Mouse (Mus musculus) hindlimb bud, embryonic 11.5 days (tissue): Measurements from ENCODE around the gene Zfp652.
"Not testable (repeated sequence)": the region's sequence is repeated elsewhere in the genome, so short reads cannot be mapped to it uniquely, and the experiment has no call there.

Experiments
- DNase-seq: peaks from one replicate; pipeline ENCODE4 v3.0.0-alpha.2; 2012; ENCODE audit warnings: low read depth, low spot score; ENCODE audit errors: extremely low spot score

Gene Zfp652

DNA sequence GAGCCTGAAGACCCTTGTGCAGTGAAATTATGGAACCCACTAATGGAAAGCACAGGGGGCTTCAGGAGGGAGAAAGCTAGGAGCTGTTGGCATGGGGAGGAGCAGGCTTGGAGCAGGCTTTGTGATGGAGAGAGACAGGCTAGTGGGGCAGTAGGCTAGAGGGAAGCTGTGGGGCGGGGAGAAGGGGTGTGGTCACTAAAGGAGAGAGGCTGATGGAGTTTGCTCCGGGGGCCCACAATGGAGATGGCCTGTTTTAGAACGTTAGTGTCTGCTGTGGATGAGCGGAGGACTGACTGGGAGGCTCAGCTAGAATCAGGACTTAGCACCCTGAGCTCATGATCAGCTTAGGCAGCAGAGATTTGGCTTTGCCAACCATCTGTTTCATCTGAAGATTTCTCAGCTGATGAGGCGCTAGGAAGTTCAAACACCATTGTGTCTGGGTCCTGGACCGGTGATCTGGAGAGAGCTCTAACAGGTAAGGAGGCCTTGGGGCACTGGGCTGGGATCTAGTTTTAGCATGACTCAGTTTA lies 131.0 kb downstream of the Zfp652 start:
- no peak for DNase-seq

DNA sequence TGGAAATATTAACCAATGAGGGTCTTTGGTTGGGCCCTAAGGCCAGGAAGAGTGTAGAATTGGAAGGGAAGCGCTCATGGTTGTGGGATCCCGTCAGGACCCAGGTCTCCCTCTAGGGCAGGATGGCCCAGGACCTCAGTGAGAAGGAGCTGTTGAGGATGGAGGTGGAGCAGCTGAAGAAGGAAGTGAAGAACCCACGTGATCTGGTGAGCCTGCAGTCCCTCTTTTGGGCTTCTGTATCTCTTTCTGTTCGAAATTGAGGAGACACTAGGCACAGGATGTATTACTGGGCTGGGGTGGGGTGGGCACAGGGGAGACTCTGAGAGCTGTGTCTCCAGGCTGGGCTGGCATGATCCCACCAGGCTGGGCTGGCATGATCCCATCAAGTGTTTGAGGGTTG lies 132.5 kb downstream of the Zfp652 start:
- DNase-seq: no peak

DNA sequence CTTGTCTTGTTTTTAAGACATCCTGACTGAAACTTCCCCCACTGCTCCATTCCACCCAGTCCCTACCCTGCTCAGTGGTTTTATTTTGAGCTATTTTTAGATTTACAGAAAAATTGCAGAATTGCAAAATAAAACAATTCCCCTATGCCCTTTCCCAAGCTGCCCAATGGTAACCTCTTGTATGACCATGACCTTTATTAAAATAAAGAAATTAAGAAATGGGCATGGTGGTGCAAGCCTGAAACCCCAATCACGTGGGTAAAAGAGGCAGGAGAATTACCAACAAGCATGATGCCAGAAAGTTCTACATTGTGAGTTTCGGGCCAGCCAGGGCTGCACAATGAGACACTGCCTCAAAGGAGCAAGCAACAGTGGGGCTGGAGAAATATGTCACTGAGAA lies 138.4 kb downstream of the Zfp652 start:
- no peak for DNase-seq

DNA sequence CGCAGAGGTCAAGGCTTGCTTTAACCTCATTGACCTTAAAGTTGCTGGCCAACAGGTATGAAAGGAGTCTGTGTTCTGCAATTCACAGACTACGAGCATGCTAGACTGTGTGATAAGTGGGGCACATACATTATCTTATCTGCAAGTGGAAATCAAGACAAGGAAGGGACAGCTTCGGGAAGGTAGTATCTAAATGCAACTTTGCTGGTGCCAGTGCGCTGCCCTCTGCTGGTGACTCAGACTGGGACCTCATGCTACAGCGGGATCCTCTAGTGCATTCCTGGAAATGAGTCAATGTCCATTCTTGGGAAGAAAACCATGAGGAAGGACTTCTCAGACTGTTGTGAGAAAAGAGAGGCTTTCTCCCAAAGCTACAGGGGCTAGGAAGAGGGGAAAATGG lies 141.2 kb downstream of the Zfp652 start:
- no peak for DNase-seq

DNA sequence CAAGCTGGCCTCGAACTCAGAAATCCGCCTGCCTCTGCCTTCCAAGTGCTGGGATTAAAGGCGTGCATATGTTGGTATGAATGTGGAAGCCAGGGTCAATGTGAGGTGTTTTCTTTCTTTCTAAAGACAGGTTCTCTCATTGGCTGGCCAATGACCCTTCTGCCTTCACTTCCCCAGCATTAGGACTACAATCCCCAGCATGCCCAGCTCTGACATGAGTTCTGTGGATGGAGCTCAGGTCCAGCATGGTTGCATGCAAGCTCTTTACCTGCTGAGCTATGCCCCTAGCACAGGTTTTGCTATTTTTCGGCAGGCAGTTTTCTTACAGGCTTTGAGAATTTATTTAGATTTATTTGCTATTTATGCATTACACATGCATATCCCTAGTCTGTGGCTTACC lies 144.8 kb downstream of the Zfp652 start:
- DNase-seq: no peak

DNA sequence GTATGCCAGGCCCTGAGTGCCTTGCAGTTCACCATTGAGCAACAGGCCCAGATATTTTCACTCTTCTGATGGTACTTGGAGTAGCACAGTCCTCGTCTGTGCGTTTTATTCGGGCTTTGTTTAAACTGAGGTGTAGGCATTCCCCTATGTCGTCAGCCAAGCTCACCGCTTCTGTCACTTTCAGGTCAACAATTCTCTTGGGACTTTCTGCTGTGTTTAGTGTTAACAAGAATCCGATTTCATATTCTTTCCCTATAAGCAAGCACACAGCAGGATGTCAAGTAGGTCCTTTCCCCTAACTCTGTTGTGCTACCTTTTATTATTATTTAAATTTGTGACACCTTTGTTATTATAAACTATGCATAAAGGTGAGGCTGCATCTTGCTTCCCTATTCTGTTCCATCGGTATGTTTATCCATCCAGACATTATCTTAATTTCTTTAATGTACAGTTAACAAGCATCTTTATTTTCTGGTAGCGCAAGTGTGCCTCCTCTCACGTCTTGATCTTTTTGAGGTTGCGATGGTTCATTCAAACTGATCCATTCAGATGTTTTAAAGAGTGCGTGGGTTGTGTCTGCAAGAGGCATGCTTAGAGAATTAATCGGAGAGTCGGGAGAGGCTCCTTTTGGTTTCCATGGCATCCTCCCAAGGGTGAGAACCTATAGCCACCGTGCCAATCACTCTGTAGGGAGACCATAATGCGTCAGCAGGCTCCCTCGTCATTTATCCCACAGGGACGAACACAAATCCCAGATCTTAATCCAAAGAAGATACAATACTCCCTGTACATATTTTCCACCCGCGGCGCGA lies 145.4 kb downstream of the Zfp652 start:
- DNase-seq: no peak

DNA sequence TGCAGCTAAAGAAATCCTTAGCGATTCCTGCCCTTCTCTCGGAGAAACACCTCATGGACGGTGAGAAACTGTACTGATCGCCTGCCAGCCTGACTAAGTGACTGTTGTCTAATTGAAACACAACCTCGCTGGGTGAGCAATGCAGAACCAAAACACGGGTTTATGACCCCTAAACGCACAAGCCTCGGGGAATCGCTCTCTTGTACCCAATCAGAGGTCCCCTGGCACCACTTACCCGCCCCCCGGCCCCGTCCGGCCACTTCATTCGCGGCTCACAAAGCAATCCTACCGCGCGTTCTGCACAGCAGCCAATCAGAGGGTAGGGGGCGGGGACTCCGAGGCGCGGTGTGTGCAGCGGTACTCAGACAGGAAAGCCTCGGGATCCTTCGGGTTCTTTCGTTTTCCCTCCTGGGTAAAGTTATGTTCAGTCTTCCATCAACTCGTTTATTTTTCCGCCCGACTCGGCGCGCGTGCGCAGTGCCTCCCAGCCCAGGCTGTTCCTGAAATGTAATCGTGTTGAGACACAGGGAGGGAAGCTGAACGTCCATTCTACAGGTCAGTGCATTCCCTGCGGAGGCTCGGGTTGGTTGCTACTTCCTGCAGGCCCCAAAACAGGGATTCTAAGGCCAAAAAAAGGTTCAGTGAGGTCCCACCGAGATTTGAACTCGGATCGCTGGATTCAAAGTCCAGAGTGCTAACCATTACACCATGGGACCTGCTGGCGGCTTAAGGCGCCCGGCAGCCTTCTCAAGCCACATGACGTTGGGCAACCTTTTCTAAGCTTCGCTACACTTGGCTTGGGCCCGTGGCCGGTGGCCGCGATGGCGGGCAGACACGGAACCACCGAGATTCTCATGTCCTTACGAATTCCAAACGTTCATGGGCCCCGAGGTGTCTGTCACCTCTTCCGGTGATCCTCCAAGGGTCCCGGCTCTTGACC lies 146.3 kb downstream of the Zfp652 start:
- peak; percentile 88 for DNase-seq

DNA sequence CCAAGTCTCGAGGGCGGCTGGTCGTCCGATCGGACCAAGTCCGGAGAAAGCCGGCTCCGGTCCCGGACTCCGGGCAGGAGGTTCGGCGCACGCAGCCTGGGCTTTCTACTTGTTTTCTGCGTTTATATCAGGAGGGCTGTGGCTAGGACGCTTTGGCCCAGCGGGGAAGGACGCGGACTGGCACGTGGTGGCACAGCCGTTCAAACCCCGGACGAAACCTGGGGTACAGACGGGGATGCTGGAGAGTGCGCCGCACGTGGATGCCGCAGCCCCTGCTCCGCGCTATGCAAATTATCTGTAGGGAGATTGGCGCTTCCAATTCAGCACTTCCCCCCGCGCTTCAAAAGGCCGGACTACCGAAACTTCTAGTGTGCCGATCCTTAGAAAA lies 147.0 kb downstream of the Zfp652 start:
- peak; percentile 44 for DNase-seq

DNA sequence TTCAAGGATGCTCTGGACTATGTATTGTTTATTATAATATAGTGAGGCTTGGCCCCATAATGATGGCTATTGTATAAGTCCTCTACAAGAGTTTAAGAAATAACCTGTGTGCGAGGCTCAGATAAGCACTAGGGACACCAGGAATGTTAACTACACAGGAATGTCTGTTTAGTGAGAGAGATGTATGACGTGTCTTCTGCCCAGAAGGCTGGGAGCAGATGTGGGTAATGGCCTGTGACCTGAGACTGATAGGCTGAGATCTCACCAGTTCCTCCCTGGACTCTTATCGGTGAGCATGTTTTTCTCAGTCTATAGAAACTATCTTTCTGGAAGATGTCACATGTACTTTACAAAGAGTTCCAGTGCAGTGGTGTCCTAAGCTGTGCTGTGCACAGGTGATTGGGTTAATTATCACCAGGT lies 147.6 kb downstream of the Zfp652 start:
- no peak for DNase-seq

DNA sequence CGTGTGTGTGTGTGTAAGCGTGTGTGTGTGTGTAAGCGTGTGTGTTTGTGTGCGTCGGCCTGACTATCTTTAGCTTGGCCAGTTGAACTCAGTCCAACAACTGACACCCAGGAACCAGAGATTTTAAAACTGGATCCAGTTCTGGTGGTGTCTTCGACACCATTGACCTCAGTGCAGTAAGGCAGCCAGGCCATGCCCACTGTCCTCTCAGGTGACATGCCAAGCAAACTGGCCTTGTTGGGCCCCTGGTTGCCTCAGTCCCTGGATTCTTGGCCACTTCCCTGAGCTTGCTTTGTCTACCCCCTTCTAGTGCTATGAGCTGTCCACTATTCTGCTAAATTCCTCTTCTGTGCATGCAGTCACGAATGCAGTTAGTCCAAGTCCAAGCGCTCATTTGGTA lies 148.9 kb downstream of the Zfp652 start:
- DNase-seq: no peak

DNA sequence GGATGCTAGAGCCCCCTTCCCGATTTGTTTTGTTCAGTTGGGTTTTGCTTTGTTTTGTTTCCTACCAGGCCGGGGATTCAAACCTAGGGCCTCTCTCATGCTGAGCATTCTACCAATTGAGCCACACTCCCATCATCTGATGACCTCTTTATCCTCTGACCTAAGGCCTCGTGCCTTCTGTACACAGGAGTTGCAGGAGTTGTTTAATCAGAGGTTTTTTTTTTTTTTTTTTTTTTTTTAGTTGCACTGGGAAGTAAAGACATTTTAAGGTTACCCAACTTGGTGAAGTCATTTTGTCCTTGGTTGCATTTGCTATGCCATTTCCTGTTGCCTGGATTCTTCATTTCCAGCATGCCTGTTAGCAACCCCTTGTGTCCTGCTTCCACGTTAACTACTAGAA lies 157.0 kb downstream of the Zfp652 start:
- DNase-seq: no peak

DNA sequence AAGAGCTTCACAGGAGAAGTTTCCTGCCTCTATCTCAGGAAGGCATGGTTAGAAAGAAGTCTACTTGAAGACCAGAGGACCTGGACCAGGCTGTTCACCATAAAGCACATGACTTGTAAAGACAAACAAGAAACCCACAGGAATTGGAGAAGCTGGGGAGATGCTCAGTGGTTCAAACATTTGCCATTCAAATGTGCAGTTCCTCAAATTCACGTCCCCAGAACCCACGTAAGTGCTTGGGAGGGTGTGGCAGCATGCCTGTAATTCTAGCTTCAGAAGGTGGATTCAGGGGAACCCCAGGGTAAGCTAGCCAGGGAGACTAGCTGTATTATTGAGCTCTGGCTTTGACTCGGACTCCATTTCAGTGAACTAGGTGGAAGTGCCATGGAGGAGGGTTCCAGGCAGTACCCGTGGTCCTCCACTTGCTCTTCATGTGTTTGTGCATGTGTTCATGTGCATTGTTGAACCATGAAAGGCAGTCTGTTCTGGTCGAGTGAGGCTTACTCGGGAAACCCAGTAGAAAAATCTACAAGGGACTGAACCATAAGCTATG lies 157.5 kb downstream of the Zfp652 start:
- no peak for DNase-seq

DNA sequence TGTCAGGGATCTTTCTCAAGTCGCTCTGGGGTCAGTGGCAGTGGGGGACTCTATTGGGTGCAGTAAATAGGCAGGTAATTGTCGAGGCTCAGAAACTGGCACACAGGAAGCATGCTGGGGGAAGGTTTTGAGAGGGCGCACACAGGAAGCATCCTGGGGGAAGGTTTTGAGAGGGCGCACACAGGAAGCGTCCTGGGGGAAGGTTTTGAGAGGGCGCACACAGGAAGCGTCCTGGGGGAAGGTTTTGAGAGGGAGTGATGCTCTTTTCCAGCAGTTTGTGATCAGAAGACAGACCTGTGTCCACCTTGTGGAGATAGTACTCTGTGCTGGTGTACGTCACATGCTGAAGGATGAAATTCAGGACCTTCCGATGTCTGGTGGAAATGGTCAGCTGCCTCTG lies 163.3 kb downstream of the Zfp652 start:
- no peak for DNase-seq

DNA sequence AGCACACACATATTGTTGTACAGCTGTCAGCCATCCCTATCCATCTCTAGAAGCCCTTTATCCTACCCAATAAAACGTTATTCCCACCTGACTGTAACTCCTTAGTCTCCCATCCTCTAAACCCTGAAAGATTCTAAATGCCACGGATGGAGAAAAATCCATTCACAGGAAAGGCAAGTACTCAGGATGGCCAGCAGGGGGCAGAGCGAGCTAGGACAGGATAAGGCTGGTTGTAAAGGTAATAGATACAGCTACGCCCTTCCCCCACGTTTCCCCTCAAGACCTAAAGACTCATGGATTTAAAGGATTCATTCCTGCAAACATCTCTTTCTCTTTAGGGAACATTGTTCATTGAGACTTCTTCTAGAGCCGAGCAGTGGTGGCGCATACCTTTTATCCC lies 163.8 kb downstream of the Zfp652 start:
- DNase-seq: peak; percentile 50

DNA sequence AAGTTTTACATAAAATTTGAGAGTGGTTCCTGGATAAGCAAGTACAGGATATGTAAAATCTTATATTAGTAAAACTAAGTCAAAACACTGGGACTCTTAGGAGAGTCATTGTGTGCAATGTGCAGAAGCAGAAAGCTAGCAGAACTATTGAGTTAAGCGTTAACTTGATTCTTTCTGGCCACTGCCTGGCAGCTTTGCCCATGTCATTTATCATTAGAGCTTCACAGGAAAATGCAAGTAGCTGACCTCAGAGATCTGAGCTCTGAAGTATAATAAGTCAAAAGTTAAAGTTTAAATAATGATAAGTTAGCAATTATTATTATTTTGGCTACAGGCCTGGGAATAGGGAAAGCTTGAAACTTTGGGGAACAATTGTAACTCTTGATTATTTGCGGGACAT lies 167.4 kb downstream of the Zfp652 start:
- not testable (repeated sequence) for DNase-seq
